Mouse (Mus musculus): ENCODE results near the gene Gria2. TPM values are rescaled to one million over a fixed set of nuclear protein-coding genes. Genes with fewer than 3 reads are reported as not detected.

The Gria2 gene
- polyA plus RNA-seq, 1 experiment from 2014 or later = 1.5 TPM

DNA sequence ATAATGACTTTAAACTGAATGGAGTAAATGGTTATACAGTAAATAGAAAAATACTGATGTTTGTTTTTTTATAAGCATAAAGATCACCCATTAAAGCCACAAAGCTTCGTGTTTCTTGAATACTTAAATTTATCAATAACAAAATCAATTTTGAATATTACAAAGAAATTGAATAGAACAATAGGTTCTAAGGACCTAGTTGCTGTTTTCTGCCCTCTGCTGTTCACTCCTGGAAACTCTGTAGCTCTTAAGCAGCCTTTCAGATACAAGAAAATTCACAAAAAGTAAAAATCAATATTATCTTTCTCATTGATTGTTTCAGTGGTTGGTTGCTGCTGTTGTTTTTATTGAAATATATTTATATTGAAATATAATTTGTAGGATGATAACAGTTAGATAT is 2.7 kb upstream of the Gria2 start:
- H3K4me3 ChIP-seq (ENCODE audit: low read depth, low read length) = no peak overlapping the region
- H3K27me3 ChIP-seq (replicated peaks; ENCODE audit: control insufficient read depth, insufficient read depth, low read length) = peaks cover 24% of the 10 kb centered on the region
- no peak overlapping the region for H3K4me2 ChIP-seq
- no peak for ATAC-seq (replicated peaks; ENCODE audit: low FRiP score)
- no peak for DNase-seq (ENCODE audit: low spot score)
- no peaks in the 10 kb centered on the region for H3K9me3 ChIP-seq (ENCODE audit: control insufficient read depth, low read length)
- no peak overlapping the region for H3K27ac ChIP-seq (ENCODE audit: low read depth, low read length)
- H3K4me1 ChIP-seq (replicated peaks; ENCODE audit: control insufficient read depth, insufficient read depth, low read length) = no peaks in the 10 kb centered on the region; the same call in 1 of the 2 replicates
- H3K9ac ChIP-seq (ENCODE audit: low read depth, low read length) = no peak overlapping the region
- WGBS = 7% methylated on average over 1 of the region's 1 CpGs
- H3K36me3 ChIP-seq (ENCODE audit: control insufficient read depth, insufficient read depth, low read length) = no peaks in the 10 kb centered on the region

DNA sequence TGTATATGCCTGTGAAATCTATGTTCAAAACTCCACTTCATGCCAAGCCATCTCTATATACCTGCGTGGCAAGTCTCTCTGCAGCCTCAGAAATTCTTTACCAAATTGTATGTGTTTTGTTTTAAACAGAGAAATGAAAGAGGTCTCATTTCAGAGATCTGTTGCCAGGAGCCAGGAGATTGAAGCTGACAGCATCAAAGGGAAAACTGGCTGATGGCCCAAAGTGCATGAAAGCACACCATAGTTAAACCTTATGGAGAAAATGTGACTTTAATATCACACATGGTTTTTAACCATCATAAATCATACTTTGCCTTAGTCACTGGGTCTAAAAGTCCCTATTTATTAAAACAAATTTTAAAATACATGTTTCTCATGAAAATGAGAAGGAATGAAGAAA is 1.2 kb upstream of the Gria2 start:
- H3K36me3 ChIP-seq (ENCODE audit: control insufficient read depth, insufficient read depth, low read length) = no peaks in the 10 kb centered on the region
- DNase-seq (ENCODE audit: low spot score) = no peak
- ATAC-seq (replicated peaks; ENCODE audit: low FRiP score) = no peak
- H3K27ac ChIP-seq (ENCODE audit: low read depth, low read length) = no peak overlapping the region
- peaks cover 28% of the 10 kb centered on the region for H3K27me3 ChIP-seq (replicated peaks; ENCODE audit: control insufficient read depth, insufficient read depth, low read length)
- H3K9ac ChIP-seq (ENCODE audit: low read depth, low read length) = no peak overlapping the region
- WGBS = 75% methylated on average over 1 of the region's 1 CpGs
- no peaks in the 10 kb centered on the region for H3K9me3 ChIP-seq (ENCODE audit: control insufficient read depth, low read length)
- H3K4me1 ChIP-seq (replicated peaks; ENCODE audit: control insufficient read depth, insufficient read depth, low read length) = no peaks in the 10 kb centered on the region; the same call in 1 of the 2 replicates
- no peak overlapping the region for H3K4me3 ChIP-seq (ENCODE audit: low read depth, low read length)
- H3K4me2 ChIP-seq = no peak overlapping the region

DNA sequence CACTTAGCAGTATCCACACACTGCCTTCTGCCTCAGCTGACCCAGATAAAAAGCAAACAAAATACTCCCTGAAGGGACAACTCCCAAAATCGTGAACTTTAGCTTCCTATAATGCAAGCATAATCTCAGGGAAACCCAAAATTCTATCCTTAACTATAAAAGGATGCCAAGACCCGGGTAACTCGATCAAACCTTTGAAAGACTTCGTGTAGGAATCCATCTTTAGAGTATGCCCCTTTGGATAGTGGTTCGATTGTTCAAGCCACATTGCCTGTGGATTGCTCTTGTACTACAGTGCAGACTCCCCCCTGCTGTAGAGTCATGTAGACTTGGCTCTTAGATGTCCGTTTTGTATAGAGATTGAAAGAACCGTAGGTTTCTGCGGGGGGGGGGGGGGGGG is 576 bp upstream of the Gria2 start:
- no peak overlapping the region for H3K4me2 ChIP-seq
- ATAC-seq (replicated peaks; ENCODE audit: low FRiP score) (no peak), DNase-seq (ENCODE audit: low spot score) (no peak)
- H3K36me3 ChIP-seq (ENCODE audit: control insufficient read depth, insufficient read depth, low read length) = no peaks in the 10 kb centered on the region
- H3K9me3 ChIP-seq (ENCODE audit: control insufficient read depth, low read length) = no peaks in the 10 kb centered on the region
- peaks cover 28% of the 10 kb centered on the region for H3K27me3 ChIP-seq (replicated peaks; ENCODE audit: control insufficient read depth, insufficient read depth, low read length)
- no peak overlapping the region for H3K4me3 ChIP-seq (ENCODE audit: low read depth, low read length)
- H3K9ac ChIP-seq (ENCODE audit: low read depth, low read length) = no peak overlapping the region
- 54% methylated on average over 8 of the region's 8 CpGs for WGBS
- H3K4me1 ChIP-seq (replicated peaks; ENCODE audit: control insufficient read depth, insufficient read depth, low read length) = no peaks in the 10 kb centered on the region; the same call in 1 of the 2 replicates
- H3K27ac ChIP-seq (ENCODE audit: low read depth, low read length) = no peak overlapping the region

- H3K4me2 ChIP-seq = no peak overlapping the region
These were observed 766 bp downstream of the Gria2 start for GRCm38 (mm10) chr3:80801827-80802310.

GRCm38 (mm10) chr3:80800995-80801826 is 1.4 kb downstream of the Gria2 start:
- no peak overlapping the region for H3K9ac ChIP-seq (ENCODE audit: low read depth, low read length)
- H3K4me2 ChIP-seq = peak overlapping the region; percentile 61
- H3K4me3 ChIP-seq (ENCODE audit: low read depth, low read length) = peak overlapping the region; percentile 27
- 10% methylated on average over 33 of the region's 33 CpGs for WGBS
- DNase-seq (ENCODE audit: low spot score) (peak; percentile 30), ATAC-seq (replicated peaks; ENCODE audit: low FRiP score) (no peak)
- H3K27me3 ChIP-seq (replicated peaks; ENCODE audit: control insufficient read depth, insufficient read depth, low read length) = peaks cover 28% of the 10 kb centered on the region
- no peaks in the 10 kb centered on the region for H3K36me3 ChIP-seq (ENCODE audit: control insufficient read depth, insufficient read depth, low read length)
- H3K4me1 ChIP-seq (replicated peaks; ENCODE audit: control insufficient read depth, insufficient read depth, low read length) = no peaks in the 10 kb centered on the region; the same call in 1 of the 2 replicates
- H3K9me3 ChIP-seq (ENCODE audit: control insufficient read depth, low read length) = no peaks in the 10 kb centered on the region
- H3K27ac ChIP-seq (ENCODE audit: low read depth, low read length) = no peak overlapping the region

More at GRCm38 (mm10) chr3:80801827-80802310, 766 bp downstream of the Gria2 start:
- no peaks in the 10 kb centered on the region for H3K9me3 ChIP-seq (ENCODE audit: control insufficient read depth, low read length)
- H3K27me3 ChIP-seq (replicated peaks; ENCODE audit: control insufficient read depth, insufficient read depth, low read length) = peaks cover 28% of the 10 kb centered on the region
- no peak overlapping the region for H3K4me3 ChIP-seq (ENCODE audit: low read depth, low read length)
- no peak overlapping the region for H3K9ac ChIP-seq (ENCODE audit: low read depth, low read length)
- WGBS = 20% methylated on average over 6 of the region's 6 CpGs
- no peaks in the 10 kb centered on the region; the same call in 1 of the 2 replicates for H3K4me1 ChIP-seq (replicated peaks; ENCODE audit: control insufficient read depth, insufficient read depth, low read length)
- no peak overlapping the region for H3K27ac ChIP-seq (ENCODE audit: low read depth, low read length)
- H3K36me3 ChIP-seq (ENCODE audit: control insufficient read depth, insufficient read depth, low read length) = no peaks in the 10 kb centered on the region
- DNase-seq (ENCODE audit: low spot score) (no peak), ATAC-seq (replicated peaks; ENCODE audit: low FRiP score) (no peak)

DNA sequence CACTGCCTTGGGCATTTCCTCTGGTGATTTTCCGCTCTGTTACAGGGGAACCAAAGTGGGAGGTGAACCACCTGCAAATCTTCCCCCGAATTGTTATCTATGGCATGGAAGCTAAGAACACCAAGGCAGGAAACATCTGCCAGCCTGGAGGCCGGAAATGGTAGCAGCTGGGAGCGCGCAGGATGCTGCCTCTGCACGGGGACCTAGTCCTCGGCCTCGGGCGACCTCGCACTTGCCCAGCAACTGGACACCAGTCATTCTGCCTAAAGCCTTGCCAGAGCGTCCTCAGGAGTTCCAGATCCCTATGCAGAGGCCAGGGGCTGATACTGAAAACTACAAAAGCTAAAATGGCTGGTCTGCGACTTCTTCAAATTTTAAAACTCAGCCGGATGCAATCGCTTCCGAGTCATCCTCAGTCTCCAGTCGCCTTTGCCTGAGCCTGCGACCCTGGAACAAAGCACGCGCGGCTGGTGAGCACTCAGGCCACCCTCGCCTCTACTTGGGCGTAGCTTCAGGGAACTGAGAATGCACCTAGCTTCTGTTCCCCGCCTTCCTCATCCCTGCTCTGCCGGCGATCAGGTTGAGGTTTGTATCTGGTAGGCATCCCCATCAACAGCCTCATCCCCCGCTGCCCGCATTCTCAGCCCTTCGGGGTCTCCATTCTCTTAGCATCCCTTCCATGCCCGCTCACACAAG is 2.2 kb downstream of the Gria2 start:
- 4% methylated on average over 29 of the region's 29 CpGs for WGBS
- peak overlapping the region; percentile 61 for H3K4me2 ChIP-seq
- peak; percentile 33 for DNase-seq (ENCODE audit: low spot score)
- no peak for ATAC-seq (replicated peaks; ENCODE audit: low FRiP score)
- H3K36me3 ChIP-seq (ENCODE audit: control insufficient read depth, insufficient read depth, low read length) = no peaks in the 10 kb centered on the region
- no peak overlapping the region for H3K9ac ChIP-seq (ENCODE audit: low read depth, low read length)
- no peak overlapping the region for H3K27ac ChIP-seq (ENCODE audit: low read depth, low read length)
- H3K4me3 ChIP-seq (ENCODE audit: low read depth, low read length) = peak overlapping the region; percentile 27
- peaks cover 28% of the 10 kb centered on the region for H3K27me3 ChIP-seq (replicated peaks; ENCODE audit: control insufficient read depth, insufficient read depth, low read length)
- H3K9me3 ChIP-seq (ENCODE audit: control insufficient read depth, low read length) = no peaks in the 10 kb centered on the region
- no peaks in the 10 kb centered on the region; the same call in 1 of the 2 replicates for H3K4me1 ChIP-seq (replicated peaks; ENCODE audit: control insufficient read depth, insufficient read depth, low read length)

DNA sequence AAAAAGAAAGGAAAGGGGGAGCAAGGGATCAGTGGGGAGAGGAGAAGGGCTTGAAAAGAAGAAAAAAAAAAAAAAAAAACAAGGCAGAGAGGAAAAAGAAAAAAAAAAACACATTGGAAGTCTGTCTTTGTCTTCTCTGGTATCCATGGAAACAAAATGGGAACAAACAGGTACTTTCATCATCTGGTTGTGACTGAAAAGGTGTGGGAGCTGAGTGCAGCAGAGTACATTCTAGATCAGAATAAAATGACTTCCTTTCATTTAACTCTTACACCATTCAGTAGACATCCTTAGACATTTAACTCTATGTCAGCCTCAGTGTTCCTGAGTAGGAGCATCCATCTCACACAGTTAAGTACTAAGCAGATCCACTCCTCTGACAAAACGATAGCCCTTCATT is 4.7 kb downstream of the Gria2 start:
- Histone ChIP-seq H3K27ac (ENCODE audit: low read depth, low read length) (no peak overlapping the region), H3K4me1 (replicated peaks; ENCODE audit: control insufficient read depth, insufficient read depth, low read length) (no peaks in the 10 kb centered on the region; the same call in 1 of the 2 replicates), H3K27me3 (replicated peaks; ENCODE audit: control insufficient read depth, insufficient read depth, low read length) (peaks cover 28% of the 10 kb centered on the region), H3K4me3 (ENCODE audit: low read depth, low read length) (no peak overlapping the region), H3K4me2 (no peak overlapping the region), H3K36me3 (ENCODE audit: control insufficient read depth, insufficient read depth, low read length) (no peaks in the 10 kb centered on the region), H3K9ac (ENCODE audit: low read depth, low read length) (no peak overlapping the region), H3K9me3 (ENCODE audit: control insufficient read depth, low read length) (no peaks in the 10 kb centered on the region)
- ATAC-seq (replicated peaks; ENCODE audit: low FRiP score) (no peak), DNase-seq (ENCODE audit: low spot score) (no peak)
- WGBS = 78% methylated on average over 1 of the region's 1 CpGs

DNA sequence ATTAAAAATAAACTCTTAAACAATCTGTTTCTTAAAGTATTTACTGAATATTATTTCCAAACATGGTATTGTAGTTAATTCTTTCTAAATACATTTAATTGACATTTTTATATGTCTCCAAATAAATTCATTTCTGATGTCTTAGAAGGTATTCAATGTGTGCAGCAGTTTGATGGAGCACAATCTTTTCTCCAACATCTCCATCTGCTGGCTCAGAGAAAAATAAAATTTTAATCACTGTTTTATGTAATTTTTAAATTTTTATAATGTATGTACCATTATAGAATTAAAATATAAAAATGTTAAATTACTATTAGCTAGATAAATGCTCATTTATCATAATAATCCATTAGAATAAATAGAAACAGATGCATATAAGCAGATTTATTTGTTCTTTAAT is 5.9 kb downstream of the Gria2 start:
- DNase-seq (ENCODE audit: low spot score) (no peak), ATAC-seq (replicated peaks; ENCODE audit: low FRiP score) (no peak)
- Histone ChIP-seq H3K4me2 (no peak overlapping the region), H3K4me3 (ENCODE audit: low read depth, low read length) (no peak overlapping the region), H3K36me3 (ENCODE audit: control insufficient read depth, insufficient read depth, low read length) (no peaks in the 10 kb centered on the region), H3K27ac (ENCODE audit: low read depth, low read length) (no peak overlapping the region), H3K27me3 (replicated peaks; ENCODE audit: control insufficient read depth, insufficient read depth, low read length) (peaks cover 18% of the 10 kb centered on the region), H3K9ac (ENCODE audit: low read depth, low read length) (no peak overlapping the region), H3K4me1 (replicated peaks; ENCODE audit: control insufficient read depth, insufficient read depth, low read length) (no peaks in the 10 kb centered on the region), H3K9me3 (ENCODE audit: control insufficient read depth, low read length) (no peaks in the 10 kb centered on the region)

Data from liver, embryonic 11.5 days (tissue).